Mouse (Mus musculus) hindbrain, postnatal 0 days (tissue): Measurements from ENCODE around the gene BC053393. TPM values are rescaled to one million over a fixed set of nuclear protein-coding genes. Genes with fewer than 3 reads are reported as not detected.
"Not testable (repeated sequence)": the region's sequence is repeated elsewhere in the genome, so short reads cannot be mapped to it uniquely, and the experiment has no call there.

ENCODE experiments used
- ATAC-seq: fragments of 200-750 bp; cut with Nextera tagmentation; 2 replicates; pipeline ENCODE4 v1.8.0; 2017; ENCODE audit warnings: mild to moderate bottlenecking, moderate TSS enrichment, moderate library complexity
- DNase-seq: peaks from one replicate; pipeline ENCODE4 v3.0.0-alpha.2; 2015; ENCODE audit warnings: low spot score
- H3K27ac ChIP-seq: fragments of 300-500 bp; sonication (generic); 2 replicates; pipeline ENCODE4 v1.5.1; 2014; ENCODE audit warnings: mild to moderate bottlenecking
- H3K27me3 ChIP-seq: fragments of 300-500 bp; sonication (generic); 2 replicates; pipeline ENCODE4 v1.6.1; 2014; ENCODE audit warnings: low read length, mixed read lengths; ENCODE audit not compliant: insufficient read depth
- H3K36me3 ChIP-seq: fragments of 300-500 bp; sonication (generic); 2 replicates; pipeline ENCODE4 v1.6.1; 2014; ENCODE audit warnings: low read length, mixed read lengths; ENCODE audit not compliant: insufficient read depth
- H3K4me1 ChIP-seq: fragments of 300-500 bp; sonication (generic); 2 replicates; pipeline ENCODE4 v1.6.1; 2014; ENCODE audit warnings: antibody characterized with exemption, low read length, mixed read lengths; ENCODE audit not compliant: insufficient read depth
- H3K4me2 ChIP-seq: fragments of 300-500 bp; sonication (generic); 2 replicates; pipeline ENCODE4 v1.6.1; 2014; ENCODE audit warnings: low read depth, mild to moderate bottlenecking, low read length, moderate library complexity, mixed read lengths
- H3K4me3 ChIP-seq: fragments of 300-500 bp; sonication (generic); 2 replicates; pipeline ENCODE4 v1.5.1; 2014; ENCODE audit warnings: low read length
- H3K9ac ChIP-seq: fragments of 300-500 bp; sonication (generic); replicated peaks from 2 replicates; pipeline ENCODE4 v1.6.1; 2014; ENCODE audit warnings: mild to moderate bottlenecking, low read length, moderate library complexity, mixed read lengths
- H3K9me3 ChIP-seq: fragments of 300-500 bp; sonication (generic); 2 replicates; pipeline ENCODE4 v1.6.1; 2016; ENCODE audit warnings: low read length, mixed read lengths
- CTCF ChIP-seq: IDR thresholded peaks from 2 replicates; pipeline ENCODE4 v1.5.1; 2016; ENCODE audit warnings: antibody characterized with exemption, control low read depth, low read depth
- WGBS: fragments of 180-500 bp; shearing (Covaris S2); extraction: QIAGEN DNeasy Blood & Tissue Kit; methylation state at CpG from one replicate; pipeline ENCODE4 v1.1.7; 2014; 5-methylcytosine and 5-hydroxymethylcytosine counted together
- polyA plus RNA-seq: library from polyadenylated mRNA; unstranded; fragments of >200 nt; fragmentation: Nextera tagmentation; extraction: Ambion mirVana; gene quantifications from 2 replicates; pipeline ENCODE4 v1.2.1, GENCODE M21; 2015
- total RNA-seq: library from RNA; depleted of rRNA; stranded (reverse); fragments of >200 nt; gene quantifications from 2 replicates; pipeline ENCODE4 v1.2.3, GENCODE M21; 2014; rRNA removed

BC053393 gene
- total and polyA plus RNA-seq, 2 experiments from 2014 or later, result not detected

DNA sequence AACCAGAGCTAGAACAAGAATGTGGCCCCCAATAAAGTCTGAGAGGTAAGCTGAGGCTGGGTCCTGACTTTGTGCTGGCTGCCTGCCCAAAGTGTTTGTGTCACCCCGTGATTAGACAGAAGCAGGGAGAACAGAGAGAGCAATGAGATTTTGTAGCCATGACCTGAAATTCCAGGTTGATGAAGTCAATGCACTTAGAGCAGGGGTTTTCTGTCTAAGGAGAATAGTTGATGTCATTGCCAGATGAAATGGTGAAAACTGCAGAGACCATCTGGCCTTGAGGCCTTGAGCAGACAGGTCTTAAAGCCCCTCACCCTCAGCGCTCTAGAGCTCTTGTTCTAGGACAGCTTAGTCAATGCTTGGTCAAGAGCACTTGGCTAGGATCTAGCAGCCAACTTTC is 21.1 kb downstream of the BC053393 start:
- TF ChIP-seq CTCF, result no peak
- Histone ChIP-seq H3K9me3 (no peaks in the 10 kb centered on the region), H3K36me3 (no peaks in the 10 kb centered on the region), H3K4me3 (no peak overlapping the region), H3K27ac (no peak overlapping the region), H3K4me2 (no peak overlapping the region), H3K27me3 (no peaks in the 10 kb centered on the region), H3K4me1 (no peaks in the 10 kb centered on the region), H3K9ac (no peak overlapping the region)
- WGBS, result 89% methylated on average over 2 of the region's 2 CpGs
- ATAC-seq (no peak), DNase-seq (no peak)

DNA sequence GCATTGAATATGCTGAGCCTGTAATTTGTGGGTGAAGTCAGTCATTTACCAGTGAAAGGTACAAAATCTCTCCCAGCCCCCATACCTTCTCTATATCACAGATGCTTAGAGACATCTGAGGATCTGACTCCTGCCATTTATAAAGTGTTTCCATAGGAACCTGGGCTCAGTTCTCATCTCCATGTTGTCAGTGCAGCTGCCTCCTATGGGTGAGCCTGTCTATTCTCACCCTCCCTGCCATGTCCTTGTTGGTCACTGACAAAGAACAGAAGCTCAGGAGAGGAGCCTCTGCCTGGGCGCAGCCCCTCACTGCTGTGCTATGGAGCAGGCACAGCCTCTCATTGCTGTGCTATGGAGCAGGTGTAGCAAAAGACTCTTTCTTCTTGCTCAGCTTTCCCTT is 48.6 kb downstream of the BC053393 start:
- 82% methylated on average over 1 of the region's 1 CpGs for WGBS
- no peak overlapping the region for H3K4me2 ChIP-seq
- no peak for TF ChIP-seq CTCF
- no peaks in the 10 kb centered on the region for H3K9me3 ChIP-seq
- H3K27ac ChIP-seq, result no peak overlapping the region
- ATAC-seq, result no peak
- no peaks in the 10 kb centered on the region for H3K36me3 ChIP-seq
- H3K4me1 ChIP-seq, result no peaks in the 10 kb centered on the region
- no peaks in the 10 kb centered on the region for H3K27me3 ChIP-seq
- DNase-seq, result no peak
- H3K9ac ChIP-seq, result no peak overlapping the region
- no peak overlapping the region for H3K4me3 ChIP-seq

- whole genome bisulfite sequencing, result 60% methylated on average over 7 of the region's 7 CpGs
Measured at GRCm38 (mm10) chr11:46620414-46621168, 49.3 kb downstream of the BC053393 start.

DNA sequence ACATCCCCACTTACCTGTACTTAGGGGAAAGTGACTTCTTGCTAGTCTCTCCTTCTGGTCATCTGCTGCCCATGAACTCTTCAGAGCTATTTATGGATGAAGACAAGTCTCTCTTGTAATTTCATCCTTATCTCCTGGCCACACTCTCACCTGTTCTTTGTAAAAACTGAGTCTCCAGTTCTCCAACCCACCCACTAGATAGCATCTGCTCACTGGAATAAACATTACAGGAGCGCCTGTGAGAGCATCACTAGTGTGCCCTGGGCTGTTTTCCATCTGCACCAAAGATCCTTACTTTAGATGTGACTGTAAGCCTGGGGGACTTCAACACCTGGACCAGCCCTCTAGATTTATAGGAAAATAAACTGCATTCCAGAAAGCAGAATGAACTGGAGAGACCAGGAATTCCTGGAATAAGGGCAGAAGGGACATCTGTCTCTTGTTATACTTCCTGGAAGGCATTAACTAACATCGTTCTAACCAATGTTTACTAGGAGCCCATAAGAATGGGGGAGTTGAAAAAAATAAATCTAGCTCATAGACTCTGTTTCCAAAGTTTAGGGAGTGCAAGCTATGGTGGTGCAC is 58.0 kb downstream of the BC053393 start, which contains the start of gene Dppa1:
Dppa1 (minus strand) TSS at position 51 of the 585 bp plus-strand sequence.
- WGBS, result 84% methylated on average over 2 of the region's 2 CpGs
- Histone ChIP-seq H3K36me3 (no peaks in the 10 kb centered on the region), H3K9ac (no peak within 1 kb of the TSS), H3K4me1 (no peaks in the 10 kb centered on the region), H3K4me3 (no peak within 1 kb of the TSS), H3K27ac (no peak within 1 kb of the TSS), H3K4me2 (no peak within 1 kb of the TSS), H3K27me3 (no peaks in the 10 kb centered on the region), H3K9me3 (no peaks in the 10 kb centered on the region)
- TF ChIP-seq CTCF, result no peak
- DNase-seq, result no peak
- ATAC-seq, result no peak

More at GRCm38 (mm10) chr11:46620414-46621168, 49.3 kb downstream of the BC053393 start:
- Histone ChIP-seq H3K27ac (no peak overlapping the region), H3K36me3 (no peaks in the 10 kb centered on the region), H3K4me2 (no peak overlapping the region), H3K27me3 (no peaks in the 10 kb centered on the region), H3K9me3 (no peaks in the 10 kb centered on the region), H3K4me1 (no peaks in the 10 kb centered on the region), H3K9ac (no peak overlapping the region), H3K4me3 (no peak overlapping the region)
- no peak for TF ChIP-seq CTCF
- DNase-seq (no peak), ATAC-seq (no peak)

GRCm38 (mm10) chr11:46631635-46632034 is 60.3 kb downstream of the BC053393 start:
- H3K4me2 ChIP-seq, result no peak overlapping the region
- peak; percentile 77 for TF ChIP-seq CTCF
- 24% methylated on average over 3 of the region's 3 CpGs for WGBS
- H3K9ac ChIP-seq, result no peak overlapping the region
- DNase-seq, result peak; percentile 74
- no peaks in the 10 kb centered on the region for H3K36me3 ChIP-seq
- H3K4me3 ChIP-seq, result no peak overlapping the region
- H3K9me3 ChIP-seq, result no peaks in the 10 kb centered on the region
- H3K4me1 ChIP-seq, result no peaks in the 10 kb centered on the region
- H3K27ac ChIP-seq, result no peak overlapping the region
- ATAC-seq, result peak; percentile 69; the same call in 1 of the 2 replicates
- no peaks in the 10 kb centered on the region for H3K27me3 ChIP-seq

DNA sequence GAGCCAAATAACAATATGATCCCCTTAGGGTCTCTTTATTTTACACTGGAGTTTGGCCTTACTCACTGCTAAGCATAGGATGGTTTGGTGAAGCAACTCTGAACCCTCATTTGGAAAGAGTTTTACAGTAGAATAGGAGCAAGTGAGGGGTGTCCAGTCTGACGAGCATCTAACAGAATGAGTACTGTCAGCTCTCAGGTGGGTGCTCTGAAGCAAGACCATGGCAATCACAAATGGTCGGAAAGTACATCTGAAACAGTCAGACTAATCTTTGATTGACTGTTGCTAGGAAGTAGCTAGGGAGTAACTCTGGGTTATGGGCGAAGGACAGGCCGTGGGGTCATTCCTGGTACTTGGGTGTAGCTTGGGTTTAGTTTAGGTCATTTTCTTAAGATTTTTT is 64.2 kb downstream of the BC053393 start:
- H3K27me3 ChIP-seq, H3K36me3 ChIP-seq, H3K4me3 ChIP-seq, DNase-seq, H3K4me2 ChIP-seq, H3K9ac ChIP-seq, H3K27ac ChIP-seq, H3K9me3 ChIP-seq, H3K4me1 ChIP-seq, ATAC-seq: not testable (repeated sequence)
- WGBS, result 79% methylated on average over 4 of the region's 4 CpGs

- no peak overlapping the region for H3K9ac ChIP-seq
- ATAC-seq, result no peak
- no peak overlapping the region for H3K4me3 ChIP-seq
- no peak overlapping the region for H3K4me2 ChIP-seq
- no peak overlapping the region for H3K27ac ChIP-seq
- no peaks in the 10 kb centered on the region for H3K9me3 ChIP-seq
- DNase-seq, result no peak
- H3K4me1 ChIP-seq, result no peaks in the 10 kb centered on the region
- H3K36me3 ChIP-seq, result no peaks in the 10 kb centered on the region
- 81% methylated on average over 3 of the region's 3 CpGs for WGBS
- TF ChIP-seq CTCF, result no peak
- no peaks in the 10 kb centered on the region for H3K27me3 ChIP-seq
Measured at GRCm38 (mm10) chr11:46636568-46636967, 65.2 kb downstream of the BC053393 start.

Other genes with a start within 250 kb of the BC053393 start
- not detected in 2 replicates for gene Itk, start 182.0 kb upstream of the BC053393 start, total RNA-seq
- gene Itk, start 182.0 kb upstream of the BC053393 start, polyA plus RNA-seq, result 0.04 TPM in 1 of 2 replicates, not detected in the other
- not detected in 2 replicates for gene Fam71b, start 175.0 kb upstream of the BC053393 start, total RNA-seq
- gene Fam71b, start 175.0 kb upstream of the BC053393 start, polyA plus RNA-seq, result not detected in 2 replicates
- gene Med7, start 134.6 kb upstream of the BC053393 start, total RNA-seq, result 14.5 and 19.1 TPM in 2 replicates
- gene Med7, start 134.6 kb upstream of the BC053393 start, polyA plus RNA-seq, result 62.1 and 63.3 TPM in 2 replicates
- 0.21 and 0.43 TPM in 2 replicates for gene Havcr2, start 116.6 kb upstream of the BC053393 start, total RNA-seq
- 0.23 and 0.24 TPM in 2 replicates for gene Havcr2, start 116.6 kb upstream of the BC053393 start, polyA plus RNA-seq
- not detected in 2 replicates for gene Gm12169, start 47.3 kb upstream of the BC053393 start, total RNA-seq
- gene Gm12169, start 47.3 kb upstream of the BC053393 start, polyA plus RNA-seq, result not detected in 2 replicates
- gene Dppa1, start 57.7 kb downstream of the BC053393 start, total RNA-seq, result not detected in 2 replicates
- not detected in 2 replicates for gene Dppa1, start 57.7 kb downstream of the BC053393 start, polyA plus RNA-seq
- gene Timd2, start 135.5 kb downstream of the BC053393 start, total RNA-seq, result 0.05 and 0.29 TPM in 2 replicates
- 0.06 TPM in 1 of 2 replicates, not detected in the other for gene Timd2, start 135.5 kb downstream of the BC053393 start, polyA plus RNA-seq
- gene Havcr1, start 163.5 kb downstream of the BC053393 start, total RNA-seq, result not detected in 2 replicates
- not detected in 2 replicates for gene Havcr1, start 163.5 kb downstream of the BC053393 start, polyA plus RNA-seq
- gene Timd4, start 239.3 kb downstream of the BC053393 start, total RNA-seq, result 0.43 TPM in 1 of 2 replicates, not detected in the other
- gene Timd4, start 239.3 kb downstream of the BC053393 start, polyA plus RNA-seq, result 0.15 TPM in 2 replicates